Mouse (Mus musculus) midbrain, embryonic 12.5 days (tissue): ENCODE measurements at regions not wholly inside any gene's neighbourhood (a gene's known extent, or its start where the extent isn't known, plus 50 kb on each side); places are given as distances from the start of the nearest gene placed in this dataset.
"Not testable (repeated sequence)": the region's sequence is repeated elsewhere in the genome, so short reads cannot be mapped to it uniquely, and the experiment has no call there.

Experiments used
- ATAC-seq: fragments of 200-750 bp; cut with Nextera tagmentation; 2 replicates; pipeline ENCODE4 v1.8.0; 2017; ENCODE audit warnings: low read depth, moderate TSS enrichment, moderate library complexity; ENCODE audit not compliant: low FRiP score
- H3K27ac ChIP-seq: fragments of 300-500 bp; sonication (generic); replicated peaks from 2 replicates; pipeline ENCODE4 v1.5.1; 2016; ENCODE audit warnings: mild to moderate bottlenecking
- H3K27me3 ChIP-seq: fragments of 300-500 bp; sonication (generic); 2 replicates; pipeline ENCODE4 v1.6.1; 2016; ENCODE audit warnings: mild to moderate bottlenecking
- H3K36me3 ChIP-seq: fragments of 300-500 bp; sonication (generic); 2 replicates; pipeline ENCODE4 v1.6.1; 2016
- H3K4me1 ChIP-seq: fragments of 300-500 bp; sonication (generic); 2 replicates; pipeline ENCODE4 v1.6.1; 2016
- H3K4me2 ChIP-seq: fragments of 300-500 bp; sonication (generic); replicated peaks from 2 replicates; pipeline ENCODE4 v1.6.1; 2016; ENCODE audit warnings: mild to moderate bottlenecking, moderate library complexity
- H3K4me3 ChIP-seq: fragments of 300-500 bp; sonication (generic); 2 replicates; pipeline ENCODE4 v1.5.1; 2016; ENCODE audit warnings: mild to moderate bottlenecking
- H3K9ac ChIP-seq: fragments of 300-500 bp; sonication (generic); replicated peaks from 2 replicates; pipeline ENCODE4 v1.6.1; 2016; ENCODE audit warnings: mild to moderate bottlenecking, moderate library complexity
- H3K9me3 ChIP-seq: fragments of 300-500 bp; sonication (generic); 2 replicates; pipeline ENCODE4 v1.6.1; 2016; ENCODE audit warnings: mild to moderate bottlenecking
- WGBS: fragments of 180-500 bp; shearing (Covaris S2); methylation state at CpG from one replicate; pipeline ENCODE4 v1.1.7; 2016; 5-methylcytosine and 5-hydroxymethylcytosine counted together

DNA sequence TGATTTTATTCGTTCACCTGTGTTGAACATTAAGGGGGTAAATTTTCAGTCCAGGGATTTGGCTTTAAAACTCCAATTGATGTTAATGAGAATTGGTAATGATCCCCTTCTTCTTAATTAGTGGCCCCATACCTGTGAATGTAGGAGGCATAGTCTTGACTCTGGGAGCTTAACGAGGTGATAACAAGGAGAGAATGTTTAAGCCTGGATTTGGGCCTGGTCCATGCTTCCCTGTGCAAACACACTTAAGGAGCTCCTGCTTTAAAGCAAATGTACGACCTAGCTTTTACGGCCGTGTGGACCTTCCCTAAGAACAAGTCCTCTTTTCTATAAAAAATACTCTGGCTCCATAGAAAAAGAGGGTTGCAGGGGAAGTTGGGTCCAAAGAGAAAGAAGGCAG, 206.1 kb upstream of the Zfp770 start:
- H3K27ac ChIP-seq = no peak overlapping the region
- ATAC-seq = no peak
- H3K9me3 ChIP-seq = no peaks in the 10 kb centered on the region
- H3K27me3 ChIP-seq = no peaks in the 10 kb centered on the region
- no peak overlapping the region for H3K4me3 ChIP-seq
- no peak overlapping the region for H3K9ac ChIP-seq
- no peaks in the 10 kb centered on the region for H3K36me3 ChIP-seq
- no peaks in the 10 kb centered on the region for H3K4me1 ChIP-seq
- 54% methylated on average over 5 of the region's 5 CpGs for WGBS
- no peak overlapping the region for H3K4me2 ChIP-seq

DNA sequence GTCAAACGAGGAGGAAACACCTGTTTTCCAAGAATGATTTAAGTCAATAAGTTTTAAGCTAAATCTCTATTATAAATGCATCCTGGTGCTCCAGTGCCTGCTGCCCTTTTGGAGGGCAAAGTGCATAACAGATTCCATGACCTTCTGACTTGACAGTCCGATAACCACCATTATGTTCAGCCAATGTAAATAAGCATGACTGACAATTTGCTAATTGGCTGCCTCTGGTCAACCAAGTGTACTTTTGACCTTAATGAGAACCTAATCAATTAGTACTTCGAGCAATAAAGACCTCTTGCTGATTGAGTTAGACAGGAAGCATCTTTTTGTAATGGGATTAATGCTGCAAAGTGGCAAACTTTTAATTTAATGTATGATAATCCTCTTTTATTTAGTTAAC, 183.3 kb upstream of the Zfp770 start:
- 15% methylated on average over 3 of the region's 3 CpGs for WGBS

DNA sequence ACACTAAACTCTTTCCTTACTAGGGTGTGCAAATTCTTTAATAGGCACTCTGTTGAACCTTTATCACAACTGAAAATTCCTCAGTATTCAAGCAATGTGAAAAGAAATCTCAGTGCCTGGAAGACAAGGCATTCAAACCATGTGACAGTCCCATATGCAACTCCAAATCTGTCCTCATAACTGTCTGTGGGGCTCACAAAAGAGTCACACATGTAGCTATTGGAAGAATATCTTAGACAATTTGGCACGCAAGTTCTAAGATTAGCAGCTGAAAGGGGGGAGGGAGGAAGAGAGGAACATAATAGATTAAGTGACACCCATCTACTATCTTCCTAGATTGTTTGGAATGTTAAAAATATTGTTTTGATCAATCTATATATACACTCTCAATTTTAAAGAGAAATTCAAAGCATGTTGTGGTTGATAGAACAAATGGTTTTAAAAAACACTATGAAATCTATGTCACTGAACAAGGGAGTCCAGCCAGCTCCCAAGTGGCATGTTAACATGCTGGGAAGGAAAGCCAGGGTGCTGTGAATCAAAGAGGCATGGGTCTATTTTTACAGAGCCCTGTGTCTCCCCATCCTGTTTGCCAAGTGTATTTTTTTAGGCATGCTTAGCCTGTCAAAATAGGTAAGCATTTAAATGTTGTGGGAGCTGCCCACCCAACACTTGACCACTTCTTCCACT, 177.7 kb upstream of the Zfp770 start:
- ATAC-seq = no peak
- Histone ChIP-seq H3K9me3 (no peaks in the 10 kb centered on the region), H3K4me3 (no peak overlapping the region), H3K36me3 (no peaks in the 10 kb centered on the region), H3K9ac (no peak overlapping the region), H3K27ac (no peak overlapping the region), H3K4me2 (no peak overlapping the region), H3K4me1 (no peaks in the 10 kb centered on the region), H3K27me3 (no peaks in the 10 kb centered on the region)
- 79% methylated on average over 1 of the region's 1 CpGs for WGBS

More for the DNA sequence above, 183.3 kb upstream of the Zfp770 start:
- H3K9me3 ChIP-seq = no peaks in the 10 kb centered on the region
- H3K36me3 ChIP-seq = no peaks in the 10 kb centered on the region
- no peaks in the 10 kb centered on the region for H3K27me3 ChIP-seq
- no peaks in the 10 kb centered on the region for H3K4me1 ChIP-seq
- no peak overlapping the region for H3K9ac ChIP-seq
- no peak for ATAC-seq
- no peak overlapping the region for H3K4me3 ChIP-seq
- H3K27ac ChIP-seq = no peak overlapping the region
- no peak overlapping the region for H3K4me2 ChIP-seq

DNA sequence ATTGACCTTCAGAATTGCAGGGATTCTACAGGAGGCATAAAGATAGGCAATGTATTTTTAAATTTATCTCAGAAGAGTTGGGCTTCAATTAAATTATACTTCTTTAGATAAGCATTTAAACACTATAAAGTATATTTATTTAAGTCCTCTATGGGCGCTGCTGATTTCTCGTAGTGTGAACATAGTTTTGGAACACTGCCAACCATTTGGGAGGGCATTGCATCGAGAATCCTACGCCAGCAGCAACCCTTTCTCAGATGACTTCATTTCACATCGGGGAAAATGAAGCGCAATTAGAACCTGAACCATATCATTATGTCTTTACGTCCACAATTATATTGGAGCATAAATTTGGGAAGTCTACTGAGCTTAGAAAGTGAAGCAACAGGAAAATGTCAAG, 172.2 kb upstream of the Zfp770 start:
- Histone ChIP-seq H3K9ac (no peak overlapping the region), H3K4me2 (no peak overlapping the region), H3K4me1 (no peaks in the 10 kb centered on the region), H3K4me3 (no peak overlapping the region), H3K27me3 (no peaks in the 10 kb centered on the region), H3K36me3 (no peaks in the 10 kb centered on the region), H3K9me3 (no peaks in the 10 kb centered on the region), H3K27ac (no peak overlapping the region)
- no peak for ATAC-seq
- 80% methylated on average over 7 of the region's 7 CpGs for WGBS

DNA sequence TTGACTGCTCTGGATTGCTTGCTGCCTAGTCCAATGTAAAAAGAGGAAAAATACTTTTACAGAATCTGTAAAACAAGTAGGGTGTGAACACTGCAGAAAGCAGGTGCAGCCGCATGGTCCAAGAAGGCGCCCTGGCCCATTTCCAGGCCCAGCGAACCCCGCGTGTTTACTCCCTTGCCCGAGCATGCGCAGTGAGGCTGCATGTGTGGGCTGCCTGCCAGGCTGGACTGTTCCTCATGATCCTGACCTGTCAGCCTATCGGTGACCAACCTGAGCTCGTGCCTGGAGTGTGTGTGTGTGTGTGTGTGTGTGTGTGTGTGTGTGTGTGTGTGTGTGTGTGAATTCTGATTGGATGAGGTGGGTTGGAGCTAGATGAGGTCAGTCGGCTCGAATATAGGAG, 152.6 kb upstream of the Zfp770 start:
- not testable (repeated sequence) for ATAC-seq, H3K36me3 ChIP-seq
- WGBS = 90% methylated on average over 11 of the region's 11 CpGs

DNA sequence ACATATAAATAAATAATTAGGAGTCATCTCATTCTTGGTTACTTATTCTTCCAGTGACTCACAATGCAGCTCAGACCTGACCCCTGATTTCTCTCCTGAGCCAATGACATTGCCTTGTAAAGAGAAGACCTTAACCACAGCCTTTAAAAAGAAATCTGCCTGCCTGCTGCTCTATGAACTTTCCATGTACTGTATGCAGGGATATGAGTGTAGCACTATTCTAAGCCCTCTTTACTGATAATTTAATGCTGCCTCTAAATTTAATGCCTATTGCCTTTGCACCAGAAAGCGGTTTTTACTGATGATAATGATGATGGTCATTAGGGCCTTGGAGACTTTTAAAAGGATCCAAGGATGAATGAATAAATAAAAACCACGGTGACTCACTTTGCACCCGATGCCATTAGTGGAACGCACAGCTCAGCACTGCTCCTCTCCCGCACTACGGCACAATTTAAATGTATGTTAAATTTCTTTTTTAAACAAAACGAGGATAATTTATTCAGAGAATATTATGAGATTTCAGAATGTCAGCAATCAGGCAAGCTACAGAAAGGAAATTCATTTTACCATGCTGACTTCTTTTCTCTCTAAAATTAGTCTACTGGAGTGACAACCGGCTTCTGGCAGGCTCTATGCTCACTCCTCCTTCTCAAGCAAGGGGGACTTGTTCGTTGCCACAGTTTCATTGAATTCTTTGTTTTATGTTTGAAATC, 139.5 kb upstream of the Zfp770 start:
- no peak for ATAC-seq
- no peaks in the 10 kb centered on the region for H3K9me3 ChIP-seq
- H3K27me3 ChIP-seq = no peaks in the 10 kb centered on the region
- WGBS = 86% methylated on average over 9 of the region's 9 CpGs
- no peak overlapping the region for H3K9ac ChIP-seq
- no peaks in the 10 kb centered on the region for H3K36me3 ChIP-seq
- no peak overlapping the region for H3K27ac ChIP-seq
- H3K4me2 ChIP-seq = no peak overlapping the region
- H3K4me3 ChIP-seq = no peak overlapping the region
- no peaks in the 10 kb centered on the region for H3K4me1 ChIP-seq

More for the DNA sequence above, 152.6 kb upstream of the Zfp770 start:
- H3K27ac ChIP-seq, H3K27me3 ChIP-seq, H3K9ac ChIP-seq, H3K9me3 ChIP-seq, H3K4me2 ChIP-seq, H3K4me3 ChIP-seq, H3K4me1 ChIP-seq: not testable (repeated sequence)

DNA sequence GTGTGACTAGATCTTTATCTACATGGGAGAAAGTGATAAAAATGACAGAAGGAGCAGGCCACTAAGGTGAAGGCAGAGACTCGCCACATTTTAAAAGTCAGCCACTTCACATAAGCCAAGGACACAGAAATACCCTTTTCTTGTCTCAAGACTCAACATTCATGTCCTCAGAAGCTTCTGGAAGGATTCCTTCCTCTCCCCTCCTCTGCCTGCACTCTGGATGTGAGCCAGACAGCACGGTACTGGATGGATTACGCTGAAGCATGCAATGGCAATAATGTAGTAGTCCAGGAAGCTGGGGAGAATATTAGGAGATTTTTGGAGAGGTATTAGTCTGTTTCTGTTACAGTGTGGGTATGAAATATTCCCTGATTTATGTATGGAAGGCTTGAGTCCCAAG, 100.5 kb upstream of the Zfp770 start:
- H3K4me1 ChIP-seq = no peaks in the 10 kb centered on the region
- H3K27ac ChIP-seq = no peak overlapping the region
- H3K4me3 ChIP-seq = no peak overlapping the region
- no peak overlapping the region for H3K4me2 ChIP-seq
- WGBS = 82% methylated on average over 3 of the region's 3 CpGs
- no peak overlapping the region for H3K9ac ChIP-seq
- no peaks in the 10 kb centered on the region for H3K27me3 ChIP-seq
- no peaks in the 10 kb centered on the region for H3K9me3 ChIP-seq
- ATAC-seq = no peak
- H3K36me3 ChIP-seq = no peaks in the 10 kb centered on the region

DNA sequence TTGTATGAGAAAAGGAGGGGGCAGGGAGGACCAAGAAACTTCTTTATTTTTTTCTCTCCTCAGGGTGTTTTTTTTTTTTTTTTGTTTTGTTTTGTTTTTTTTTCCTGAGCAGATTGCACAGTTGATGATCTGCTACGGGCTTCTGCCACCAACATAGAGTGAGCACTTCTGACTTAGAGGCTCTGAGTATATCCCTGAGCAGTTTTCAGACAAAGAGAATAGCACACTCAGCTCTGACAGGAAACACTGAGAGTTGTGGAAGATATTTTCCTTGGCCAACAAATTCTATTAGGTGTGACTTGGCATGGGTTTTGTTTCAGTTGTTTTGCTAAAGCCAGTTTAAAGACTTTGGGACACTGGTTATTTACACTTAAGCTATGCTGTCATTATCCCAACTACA, 93.8 kb upstream of the Zfp770 start:
- Histone ChIP-seq H3K4me1 (no peaks in the 10 kb centered on the region), H3K9ac (no peak overlapping the region), H3K27me3 (no peaks in the 10 kb centered on the region), H3K4me2 (no peak overlapping the region), H3K4me3 (no peak overlapping the region), H3K36me3 (no peaks in the 10 kb centered on the region), H3K27ac (no peak overlapping the region), H3K9me3 (no peaks in the 10 kb centered on the region)
- WGBS = 79% methylated on average over 1 of the region's 1 CpGs
- no peak for ATAC-seq

DNA sequence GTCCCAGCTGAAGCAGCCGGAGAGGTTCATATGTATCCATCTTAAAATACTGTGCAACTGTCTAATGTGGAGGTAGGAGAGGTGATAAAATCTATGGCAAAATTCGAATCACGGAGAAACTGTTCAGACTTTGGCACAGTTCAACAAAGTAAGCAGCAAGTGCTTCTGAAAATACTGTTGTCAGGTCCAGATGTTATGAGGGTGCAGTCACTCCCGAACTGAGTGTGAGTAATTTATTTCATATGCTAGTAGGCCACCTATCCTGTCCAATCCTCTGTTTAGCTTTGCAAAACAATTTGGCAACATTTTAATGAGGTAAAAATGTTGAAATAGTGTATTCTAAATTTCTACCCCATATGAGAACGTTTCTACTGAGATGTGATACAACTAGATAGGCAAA, 90.1 kb upstream of the Zfp770 start:
- Histone ChIP-seq H3K9me3 (no peaks in the 10 kb centered on the region), H3K27me3 (no peaks in the 10 kb centered on the region), H3K4me2 (no peak overlapping the region), H3K27ac (no peak overlapping the region), H3K4me3 (no peak overlapping the region), H3K36me3 (no peaks in the 10 kb centered on the region), H3K4me1 (no peaks in the 10 kb centered on the region), H3K9ac (no peak overlapping the region)
- WGBS = 84% methylated on average over 5 of the region's 5 CpGs
- ATAC-seq = no peak

DNA sequence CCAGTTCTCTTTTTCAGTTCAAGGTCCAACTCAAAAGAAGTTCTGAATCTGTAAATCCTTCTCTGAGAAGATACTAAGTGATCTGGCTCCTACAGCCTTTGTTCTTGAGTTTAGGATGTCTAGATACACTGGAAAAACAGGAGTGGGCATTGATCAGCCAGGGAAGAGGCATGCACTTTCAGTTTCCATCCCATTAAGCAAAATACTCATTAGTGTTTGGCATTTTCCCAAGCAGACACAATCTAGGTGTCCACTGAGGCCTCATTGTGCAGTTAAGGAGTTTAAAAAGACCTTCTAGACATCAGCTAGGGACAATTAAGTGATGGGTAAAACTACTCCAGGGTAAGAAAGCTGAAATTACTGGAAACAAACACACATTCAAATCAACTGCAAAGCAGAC, 74.3 kb upstream of the Zfp770 start:
- Histone ChIP-seq H3K27me3 (peaks cover 2% of the 10 kb centered on the region; the same call in 1 of the 2 replicates), H3K4me1 (no peaks in the 10 kb centered on the region), H3K9ac (no peak overlapping the region), H3K9me3 (no peaks in the 10 kb centered on the region), H3K4me2 (no peak overlapping the region), H3K36me3 (no peaks in the 10 kb centered on the region), H3K27ac (no peak overlapping the region), H3K4me3 (no peak overlapping the region)
- no peak for ATAC-seq

DNA sequence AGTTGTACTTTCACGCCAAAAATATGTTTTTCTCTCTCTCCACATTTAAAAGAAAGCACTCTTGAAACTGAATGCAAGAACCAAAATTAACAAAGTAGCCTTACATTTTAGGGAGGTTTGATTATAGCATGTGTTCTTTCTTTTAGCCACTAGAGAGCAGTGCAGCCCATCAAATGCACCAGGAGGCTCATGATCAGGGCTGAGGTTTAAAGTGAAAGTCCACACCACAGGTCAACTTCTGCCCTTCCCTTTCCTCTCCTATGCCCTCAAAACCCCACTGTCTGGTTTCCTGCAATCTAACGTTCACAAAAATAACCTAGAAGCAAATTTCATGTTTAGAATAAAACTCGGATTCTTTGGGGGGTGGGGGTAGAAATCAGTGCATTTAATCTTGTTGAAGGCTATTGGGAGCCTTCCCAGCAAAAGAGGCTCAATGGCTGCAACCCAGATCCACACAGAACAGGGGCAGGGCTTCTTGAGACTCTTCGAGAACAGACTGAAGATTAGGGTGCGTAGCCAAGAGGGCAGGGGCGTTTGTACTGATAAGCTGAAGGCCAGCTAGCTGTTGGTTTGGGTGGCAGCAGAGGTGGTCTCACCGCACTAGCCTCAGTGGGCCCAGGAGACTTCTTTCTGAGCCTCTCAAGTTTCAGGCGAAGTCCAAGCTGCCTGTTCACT, 59.3 kb upstream of the Zfp770 start:
- Histone ChIP-seq H3K36me3 (no peaks in the 10 kb centered on the region), H3K4me2 (no peak overlapping the region), H3K27ac (no peak overlapping the region), H3K4me1 (peaks cover 6% of the 10 kb centered on the region; the same call in 1 of the 2 replicates), H3K4me3 (no peak overlapping the region), H3K9ac (no peak overlapping the region), H3K27me3 (peaks cover 17% of the 10 kb centered on the region), H3K9me3 (no peaks in the 10 kb centered on the region)
- WGBS = 49% methylated on average over 8 of the region's 8 CpGs
- ATAC-seq = peak; percentile 66

DNA sequence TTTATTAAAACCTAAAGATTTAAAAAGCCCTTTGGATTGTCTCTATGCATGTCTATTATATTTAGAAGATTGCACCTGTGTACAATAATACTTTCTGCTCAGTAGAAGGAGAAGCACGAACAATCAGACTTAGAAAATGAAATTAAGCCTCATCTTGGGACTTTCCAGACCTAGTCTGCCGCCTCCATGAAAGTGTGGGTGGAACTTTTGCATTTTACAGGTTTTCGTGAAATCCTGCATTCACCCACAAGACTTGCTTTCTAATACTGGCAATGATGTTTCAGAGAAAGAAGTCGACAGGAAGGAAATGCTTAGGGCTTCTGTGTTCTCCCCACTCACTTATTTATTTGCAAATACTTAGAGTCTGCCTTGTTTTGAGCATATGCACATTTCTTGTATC, 58.3 kb upstream of the Zfp770 start:
- WGBS = 74% methylated on average over 4 of the region's 4 CpGs
- Histone ChIP-seq H3K9ac (no peak overlapping the region), H3K4me1 (peaks cover 6% of the 10 kb centered on the region; the same call in 1 of the 2 replicates), H3K27ac (no peak overlapping the region), H3K27me3 (peaks cover 17% of the 10 kb centered on the region), H3K4me2 (no peak overlapping the region), H3K36me3 (no peaks in the 10 kb centered on the region), H3K9me3 (no peaks in the 10 kb centered on the region), H3K4me3 (no peak overlapping the region)
- no peak for ATAC-seq
